Mouse (Mus musculus) hindbrain, embryonic 15.5 days (tissue): ENCODE data around the gene Arid3b. TPM values are rescaled to one million over a fixed set of nuclear protein-coding genes. Genes with fewer than 3 reads are reported as not detected.

Experiments
- ATAC-seq: fragments of 200-750 bp; cut with Nextera tagmentation; 2 replicates; pipeline ENCODE4 v1.8.0; 2017; ENCODE audit warnings: low read depth, moderate number of reproducible peaks, moderate TSS enrichment; ENCODE audit not compliant: low FRiP score
- H3K27ac ChIP-seq: fragments of 300-500 bp; sonication (generic); replicated peaks from 2 replicates; pipeline ENCODE4 v1.5.1; 2015; ENCODE audit warnings: mild to moderate bottlenecking, inconsistent platforms
- H3K27me3 ChIP-seq: fragments of 300-500 bp; sonication (generic); 2 replicates; pipeline ENCODE4 v1.6.1; 2015; ENCODE audit warnings: control low read depth, inconsistent platforms
- H3K36me3 ChIP-seq: fragments of 300-500 bp; sonication (generic); 2 replicates; pipeline ENCODE4 v1.6.1; 2015; ENCODE audit warnings: control low read depth, inconsistent platforms
- H3K4me1 ChIP-seq: fragments of 300-500 bp; sonication (generic); replicated peaks from 2 replicates; pipeline ENCODE4 v1.6.1; 2015; ENCODE audit warnings: control low read depth, inconsistent platforms
- H3K4me2 ChIP-seq: fragments of 300-500 bp; sonication (generic); 2 replicates; pipeline ENCODE4 v1.6.1; 2015; ENCODE audit warnings: moderate library complexity, mild to moderate bottlenecking, inconsistent platforms
- H3K4me3 ChIP-seq: fragments of 300-500 bp; sonication (generic); 2 replicates; pipeline ENCODE4 v1.5.1; 2015; ENCODE audit warnings: mild to moderate bottlenecking, inconsistent platforms
- H3K9ac ChIP-seq: fragments of 300-500 bp; sonication (generic); 2 replicates; pipeline ENCODE4 v1.6.1; 2015; ENCODE audit warnings: inconsistent platforms
- H3K9me3 ChIP-seq: fragments of 300-500 bp; sonication (generic); 2 replicates; pipeline ENCODE4 v1.6.1; 2016; ENCODE audit warnings: control low read depth, inconsistent platforms
- WGBS: fragments of 180-500 bp; shearing (Covaris S2); methylation state at CpG from one replicate; pipeline ENCODE4 v1.1.7; 2015; 5-methylcytosine and 5-hydroxymethylcytosine counted together
- polyA plus RNA-seq: library from polyadenylated mRNA; unstranded; fragments of >200 nt; fragmentation: Nextera tagmentation; extraction: Ambion mirVana; gene quantifications from 2 replicates; pipeline ENCODE4 v1.2.1, GENCODE M21; 2015

The Arid3b gene
- polyA plus RNA-seq, 1 experiment from 2014 or later = 7.7 TPM

GRCm38 (mm10) chr9:57758528-57758927, 78.1 kb downstream of the Arid3b start:
- Histone ChIP-seq H3K36me3 (peaks cover 71% of the 10 kb centered on the region), H3K4me1 (peaks cover 21% of the 10 kb centered on the region), H3K4me3 (no peak overlapping the region), H3K27me3 (no peaks in the 10 kb centered on the region), H3K27ac (no peak overlapping the region), H3K9me3 (no peaks in the 10 kb centered on the region), H3K9ac (no peak overlapping the region), H3K4me2 (no peak overlapping the region)
- WGBS = 91% methylated on average over 22 of the region's 22 CpGs
- ATAC-seq = no peak

- WGBS = 83% methylated on average over 3 of the region's 3 CpGs
Measured at GRCm38 (mm10) chr9:57757578-57757977, 79.0 kb downstream of the Arid3b start.

GRCm38 (mm10) chr9:57750901-57751300, 85.7 kb downstream of the Arid3b start:
- Histone ChIP-seq H3K9me3 (no peaks in the 10 kb centered on the region), H3K36me3 (peaks cover 88% of the 10 kb centered on the region), H3K9ac (no peak overlapping the region), H3K4me3 (no peak overlapping the region), H3K27me3 (no peaks in the 10 kb centered on the region), H3K4me1 (no peaks in the 10 kb centered on the region), H3K27ac (no peak overlapping the region), H3K4me2 (no peak overlapping the region)
- no peak for ATAC-seq
- 88% methylated on average over 7 of the region's 7 CpGs for WGBS

More at GRCm38 (mm10) chr9:57757578-57757977, 79.0 kb downstream of the Arid3b start:
- Histone ChIP-seq H3K4me2 (no peak overlapping the region), H3K4me1 (peaks cover 12% of the 10 kb centered on the region), H3K27me3 (no peaks in the 10 kb centered on the region), H3K9me3 (no peaks in the 10 kb centered on the region), H3K4me3 (no peak overlapping the region), H3K27ac (no peak overlapping the region), H3K36me3 (peaks cover 80% of the 10 kb centered on the region), H3K9ac (no peak overlapping the region)
- ATAC-seq = no peak

GRCm38 (mm10) chr9:57748831-57749230, 87.8 kb downstream of the Arid3b start:
- Histone ChIP-seq H3K27me3 (no peaks in the 10 kb centered on the region), H3K4me1 (no peaks in the 10 kb centered on the region), H3K4me2 (no peak overlapping the region), H3K36me3 (peaks cover 74% of the 10 kb centered on the region), H3K9me3 (no peaks in the 10 kb centered on the region), H3K4me3 (no peak overlapping the region), H3K9ac (no peak overlapping the region), H3K27ac (no peak overlapping the region)
- ATAC-seq = no peak
- 74% methylated on average over 1 of the region's 1 CpGs for WGBS

GRCm38 (mm10) chr9:57748137-57748536, 88.5 kb downstream of the Arid3b start:
- no peaks in the 10 kb centered on the region for H3K27me3 ChIP-seq
- WGBS = 70% methylated on average over 6 of the region's 6 CpGs
- H3K9ac ChIP-seq = no peak overlapping the region
- no peak overlapping the region for H3K27ac ChIP-seq
- no peaks in the 10 kb centered on the region for H3K9me3 ChIP-seq
- no peak overlapping the region for H3K4me2 ChIP-seq
- H3K4me1 ChIP-seq = no peaks in the 10 kb centered on the region
- H3K4me3 ChIP-seq = no peak overlapping the region
- H3K36me3 ChIP-seq = peaks cover 67% of the 10 kb centered on the region
- no peak for ATAC-seq

- ATAC-seq = no peak
- WGBS = 91% methylated on average over 1 of the region's 1 CpGs
- Histone ChIP-seq H3K27ac (no peak overlapping the region), H3K4me1 (no peaks in the 10 kb centered on the region), H3K9ac (no peak overlapping the region), H3K9me3 (no peaks in the 10 kb centered on the region), H3K4me2 (no peak overlapping the region), H3K27me3 (no peaks in the 10 kb centered on the region), H3K36me3 (peaks cover 60% of the 10 kb centered on the region), H3K4me3 (no peak overlapping the region)
Measured at GRCm38 (mm10) chr9:57747067-57747466, 89.5 kb downstream of the Arid3b start.

GRCm38 (mm10) chr9:57744462-57745091, 92.0 kb downstream of the Arid3b start:
- peak; percentile 16; the same call in 1 of the 2 replicates for ATAC-seq
- Histone ChIP-seq H3K9ac (no peak overlapping the region), H3K4me3 (no peak overlapping the region), H3K4me2 (no peak overlapping the region), H3K9me3 (no peaks in the 10 kb centered on the region), H3K36me3 (peaks cover 42% of the 10 kb centered on the region), H3K4me1 (no peaks in the 10 kb centered on the region), H3K27me3 (no peaks in the 10 kb centered on the region), H3K27ac (no peak overlapping the region)
- WGBS = 79% methylated on average over 3 of the region's 3 CpGs

Other genes with a start within 250 kb of the Arid3b start
- 30.9 and 34.6 TPM in 2 replicates for gene Ulk3, start 247.3 kb downstream of the Arid3b start, polyA plus RNA-seq
- gene Cplx3, start 230.5 kb downstream of the Arid3b start, polyA plus RNA-seq = 0.19 and 1.3 TPM in 2 replicates
- gene Lman1l, start 216.0 kb downstream of the Arid3b start, polyA plus RNA-seq = not detected in 2 replicates
- 36.6 and 44.5 TPM in 2 replicates for gene Csk, start 183.2 kb downstream of the Arid3b start, polyA plus RNA-seq
- not detected in 2 replicates for gene Cyp1a2, start 153.1 kb downstream of the Arid3b start, polyA plus RNA-seq
- gene Cyp1a1, start 148.9 kb downstream of the Arid3b start, polyA plus RNA-seq = 0.05 and 0.19 TPM in 2 replicates
- 30.8 and 31.0 TPM in 2 replicates for gene Edc3, start 128.3 kb downstream of the Arid3b start, polyA plus RNA-seq
- 65.5 and 67.0 TPM in 2 replicates for gene Clk3, start 70.9 kb downstream of the Arid3b start, polyA plus RNA-seq
- gene Ubl7, start 74.2 kb upstream of the Arid3b start, polyA plus RNA-seq = 164 and 172 TPM in 2 replicates
- 2.5 and 3.7 TPM in 2 replicates for gene Sema7a, start 103.3 kb upstream of the Arid3b start, polyA plus RNA-seq
- 1.4 and 2.3 TPM in 2 replicates for gene Cyp11a1, start 169.6 kb upstream of the Arid3b start, polyA plus RNA-seq
- 16.0 and 17.5 TPM in 2 replicates for gene Stra6, start 227.0 kb upstream of the Arid3b start, polyA plus RNA-seq